27 mouse cellular contexts compared by ENCODE assay signal in the genomic region with DNA sequence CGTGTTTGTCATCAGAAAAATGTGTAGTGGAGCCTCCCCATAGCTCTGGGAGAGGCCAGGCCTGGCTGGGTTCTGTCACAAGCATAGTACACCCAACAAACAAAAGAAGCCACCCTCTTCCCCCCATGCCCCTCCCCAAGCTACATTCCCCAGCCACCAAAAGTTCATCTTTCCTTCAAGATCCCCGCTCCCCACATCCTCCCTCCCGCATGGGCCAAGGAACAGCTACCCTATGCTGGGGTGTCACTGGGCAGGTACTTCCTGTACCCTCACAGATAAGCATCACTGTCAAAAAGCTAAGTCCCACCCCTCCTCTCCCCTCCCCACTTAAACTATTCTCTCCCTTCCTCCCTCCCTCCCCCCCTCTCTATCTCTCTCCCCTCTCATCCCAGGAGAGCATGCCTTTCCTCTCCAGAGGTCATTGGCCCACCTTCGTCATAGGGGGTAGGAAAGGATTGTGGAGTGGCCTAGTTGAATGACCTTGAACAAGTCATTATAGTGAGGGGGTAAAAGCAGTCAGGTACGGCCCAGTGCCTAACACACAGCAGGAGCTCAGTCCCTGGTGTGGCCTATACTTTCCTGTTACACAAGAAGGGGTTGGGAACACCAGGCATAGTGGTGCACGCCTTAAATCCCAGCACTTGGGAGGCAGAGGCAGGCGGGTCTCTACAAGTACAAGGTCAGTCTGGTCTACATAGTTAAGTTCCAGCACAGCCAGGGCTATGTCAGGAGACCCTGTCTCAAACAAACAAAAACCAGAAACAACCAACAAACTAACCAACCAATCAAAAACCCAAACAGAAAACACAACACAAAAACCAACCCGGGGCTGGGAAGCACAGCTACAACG. TPM values are rescaled to one million over a fixed set of nuclear protein-coding genes. Genes with fewer than 3 reads are reported as not detected.
DNase-seq lines count a peak whose midpoint lies in the region; ATAC-seq and TF ChIP-seq lines count a peak whose summit lies in the region.
"Had no signal": no experiment of that assay in that cellular context is flagged by ENCODE, and none has a peak within 500 bp of the region (broad histone marks: within the 10 kb centered on the region; RNA-seq: fewer than 3 reads in every experiment).

No protein-coding gene starts in this region.

- TF ChIP-seq POLR2A in spleen, adult 2 months (IDR thresholded peaks at IDR 0.05; ENCODE audit: low read depth, low read length), result no peak

- 87% methylated on average over 9 of the region's 9 CpGs for WGBS in spleen, adult 2 months

- H3K27me3 ChIP-seq in spleen, adult 2 months (ENCODE audit: control insufficient read depth, insufficient read depth, low read length), result no peaks in the 10 kb centered on the region
- H3K27me3 ChIP-seq: embryonic facial prominence, embryonic 12.5 days; heart, embryonic 15.5 days; hindbrain, embryonic 15.5 days; limb, embryonic 13.5 days; midbrain, embryonic 15.5 days had no signal

- TF ChIP-seq CTCF in spleen, adult 2 months (IDR thresholded peaks at IDR 0.05; ENCODE audit: extremely low read depth, insufficient read depth, insufficient read length, insufficient replicate concordance), result no peak

- peaks cover 36% of the 10 kb centered on the region for H3K4me1 ChIP-seq in spleen, adult 2 months (ENCODE audit: control insufficient read depth, insufficient read depth, insufficient read length)
- peaks cover 6 to 60% of the 10 kb centered on the region in 2 experiments for H3K4me1 ChIP-seq in ES-E14 (ENCODE audit: control insufficient read depth in 2 of 2, insufficient read depth in 2 of 2, low read length in 2 of 2, poor library complexity in 1 of 2)

- H3K27ac ChIP-seq in spleen, adult 2 months (ENCODE audit: insufficient read depth, low read length), result peak overlapping the region; percentile 40
- H3K27ac ChIP-seq in ES-E14 (ENCODE audit: insufficient read depth, low read depth, low read length, poor library complexity, severe bottlenecking), result peak overlapping the region; percentile 90
- H3K27ac ChIP-seq: embryonic facial prominence, embryonic 12.5 days; heart, embryonic 15.5 days; hindbrain, embryonic 15.5 days; limb, embryonic 13.5 days; liver, embryonic 12.5 days; midbrain, embryonic 15.5 days; neural tube, embryonic 13.5 days had no signal

- in situ Hi-C loops in ES-E14 (cut with MboI; ENCODE audit: low sequenced_read_pairs in 2 of 2, unreplicated experiment in 2 of 2), result no loop called here

- H3K36me3 ChIP-seq in spleen, adult 2 months (ENCODE audit: control insufficient read depth, insufficient read depth, low read length), result peaks cover 17% of the 10 kb centered on the region
- H3K36me3 ChIP-seq in ES-E14 (ENCODE audit: control insufficient read depth, insufficient read depth, low read length, poor library complexity, severe bottlenecking), result peaks cover 17% of the 10 kb centered on the region; the same call in 1 of the 2 replicates
- H3K36me3 ChIP-seq: embryonic facial prominence, embryonic 12.5 days; hindbrain, embryonic 15.5 days; limb, embryonic 13.5 days; midbrain, embryonic 15.5 days; neural tube, embryonic 13.5 days had no signal

- no peak for DNase-seq in spleen, adult 2 months (ENCODE audit: low read depth in 1 of 2, low spot score in 2 of 2)
- DNase-seq in spleen, postnatal 10 days (ENCODE audit: low spot score in 2 of 2), result no peak
- DNase-seq in ES-E14 (ENCODE audit: low read depth, low spot score) (peak; percentile 72), MN1 (ENCODE audit: low spot score) (no peak)
- peak; percentile 64 for DNase-seq in induced T-regulatory cell, adult 2 months (ENCODE audit: low read depth)
- DNase-seq in kidney, postnatal 10 days, result no peak
- DNase-seq: adrenal gland, postnatal 10 days; B cell, adult 2 months; forebrain, postnatal 0 days; kidney, postnatal 36 days; lung, adult 18-20 months; right cerebral cortex, postnatal 4 days had no signal

- ATAC-seq in CD4-positive, CD25-positive, alpha-beta regulatory T cell, adult 4 months, result peak; percentile 57
- ATAC-seq: forebrain, postnatal 0 days; intestine, embryonic 16.5 days; liver, embryonic 12.5 days; midbrain, embryonic 15.5 days had no signal

- H3K4me3 ChIP-seq in spleen, adult 2 months (ENCODE audit: extremely low read depth, insufficient read depth, insufficient read length), result no peak overlapping the region
- H3K4me3 ChIP-seq in ES-E14 (ENCODE audit: insufficient read depth in 1 of 2, low read depth in 1 of 2, low read length in 2 of 2, poor library complexity in 1 of 2, severe bottlenecking in 1 of 2), result peak overlapping the region in 1 of 2 experiments; percentile 13; a peak in 1 of 4 replicates
- H3K4me3 ChIP-seq: embryonic facial prominence, embryonic 12.5 days; heart, embryonic 15.5 days; hindbrain, embryonic 15.5 days; limb, embryonic 13.5 days; liver, embryonic 12.5 days; midbrain, embryonic 15.5 days; neural tube, embryonic 13.5 days had no signal

- H3K9ac ChIP-seq in ES-E14 (ENCODE audit: insufficient read depth, low read depth, low read length, poor library complexity, severe bottlenecking), result no peak overlapping the region
- H3K9ac ChIP-seq: embryonic facial prominence, embryonic 12.5 days; forebrain, postnatal 0 days; heart, embryonic 15.5 days; hindbrain, embryonic 15.5 days; limb, embryonic 13.5 days; liver, embryonic 12.5 days; midbrain, embryonic 15.5 days; neural tube, embryonic 13.5 days had no signal

- no peaks in the 10 kb centered on the region for H3K9me3 ChIP-seq in ES-E14 (ENCODE audit: control insufficient read depth, insufficient read depth, low read depth, low read length)
- H3K9me3 ChIP-seq: embryonic facial prominence, embryonic 12.5 days; heart, embryonic 15.5 days; hindbrain, embryonic 15.5 days; limb, embryonic 13.5 days; liver, embryonic 12.5 days; midbrain, embryonic 15.5 days; neural tube, embryonic 13.5 days had no signal

TF ChIP-seq in ES-E14, 5 proteins besides CTCF, POLR2A, EP300 and RAD21:
- no peak for TF ChIP-seq MAFK (IDR thresholded peaks at IDR 0.05; ENCODE audit: insufficient read depth, low read depth, low read length)
- TF ChIP-seq ZC3H11A (IDR thresholded peaks at IDR 0.05; ENCODE audit: borderline replicate concordance, low read depth, low read length), result no peak
- TF ChIP-seq ZNF384 (IDR thresholded peaks at IDR 0.05; ENCODE audit: low read depth, low read length), result no peak
- TF ChIP-seq CHD2 (IDR thresholded peaks at IDR 0.05; ENCODE audit: low read depth, low read length), result no peak
- TF ChIP-seq HCFC1 (IDR thresholded peaks at IDR 0.05; ENCODE audit: borderline replicate concordance, insufficient read depth, low read length), result no peak

RNA-seq across cellular contexts. Expression of a gene that starts 12.3 kb away (rescaled TPM):
- polyA plus RNA-seq in spleen, adult 2 months (2012; rRNA removed), result 54.5 and 58.4 TPM in 2 replicates
- polyA plus RNA-seq in CD4-positive, CD25-positive, alpha-beta regulatory T cell, adult 4 months (2017; shearing (Covaris generic)), result 10 to 100 TPM; 11.7 to 13.2 TPM
- total RNA-seq in ES-E14 (2012; rRNA removed), result 11.8 and 13.0 TPM in 2 replicates

RNA-seq across cellular contexts. Expression of a gene that starts 17.2 kb away (rescaled TPM):
- polyA plus RNA-seq in spleen, adult 2 months (2012; rRNA removed), result 0.29 and 0.42 TPM in 2 replicates
- polyA plus RNA-seq in CD4-positive, CD25-positive, alpha-beta regulatory T cell, adult 4 months (2017; shearing (Covaris generic)), result 1 to 10 TPM in 1 of 2 experiments, under 1 TPM in 1; 0.59 to 1.1 TPM
- 0.09 and 0.16 TPM in 2 replicates for total RNA-seq in ES-E14 (2012; rRNA removed)
- total RNA-seq: forebrain, postnatal 0 days; hematopoietic stem cell, adult 5-6 weeks; left cerebral cortex, postnatal 25 days had no signal
- polyA plus RNA-seq: liver, embryonic 12.5 days had no signal

RNA-seq across cellular contexts. Expression of a gene that starts 20.3 kb away (rescaled TPM):
- polyA plus RNA-seq in spleen, adult 2 months (2012; rRNA removed), result 1.5 and 1.9 TPM in 2 replicates
- 1 to 10 TPM in 1 of 2 experiments, not detected in 1; 5.3 TPM for polyA plus RNA-seq in CD4-positive, CD25-positive, alpha-beta regulatory T cell, adult 4 months (2017; shearing (Covaris generic))
- not detected in 2 replicates for total RNA-seq in ES-E14 (2012; rRNA removed)
- total RNA-seq: MEL had no signal
- polyA plus RNA-seq: forebrain, postnatal 0 days; heart, embryonic 15.5 days; intestine, embryonic 16.5 days; kidney, embryonic 14.5 days; limb, embryonic 13.5 days; liver, embryonic 12.5 days; stomach, embryonic 16.5 days; thymus, postnatal 0 days had no signal

RNA-seq across cellular contexts. Expression of a gene that starts 20.5 kb away (rescaled TPM):
- polyA plus RNA-seq in spleen, adult 2 months (2012; rRNA removed), result 0.15 and 0.43 TPM in 2 replicates
- polyA plus RNA-seq in CD4-positive, CD25-positive, alpha-beta regulatory T cell, adult 4 months (2017; shearing (Covaris generic)), result under 1 TPM in 1 of 2 experiments, not detected in 1; 0.42 TPM
- total RNA-seq in ES-E14 (2012; rRNA removed), result not detected in 2 replicates
- total RNA-seq: hematopoietic stem cell, adult 5-6 weeks; MEL had no signal
- polyA plus RNA-seq: heart, embryonic 15.5 days; thymus, postnatal 0 days had no signal

RNA-seq across cellular contexts. Expression of a gene that starts 29.4 kb away (rescaled TPM):
- 39.1 and 43.9 TPM in 2 replicates for polyA plus RNA-seq in spleen, adult 2 months (2012; rRNA removed)
- polyA plus RNA-seq in CD4-positive, CD25-positive, alpha-beta regulatory T cell, adult 4 months (2017; shearing (Covaris generic)), result 10 to 100 TPM; 52.2 to 71.7 TPM
- 20.3 and 20.9 TPM in 2 replicates for total RNA-seq in ES-E14 (2012; rRNA removed)

Comparison
In these comparisons a context has a peak if more than half of its experiments do, and no peak if none do; other contexts are left out.
1. DNase-seq: peak in ES-E14 (single experiment) and induced T-regulatory cell, adult 2 months (single experiment); none in spleen, adult 2 months (0 of 2), spleen, postnatal 10 days (0 of 2), MN1 (single experiment) and kidney, postnatal 10 days (single experiment).